Mouse (Mus musculus) spleen, adult 2 months (tissue): Measurements from ENCODE around the gene Cap1. TPM values are rescaled to one million over a fixed set of nuclear protein-coding genes. Genes with fewer than 3 reads are reported as not detected.
A peak's percentile ranks its signal among the peaks of the same experiment; 100 is the strongest.

Experiments
- DNase-seq, 2 experiments: peaks; one replicate each; pipeline versions ENCODE4 v3.0.0 to v3.0.0-alpha.2; 2012 to 2021; ENCODE audit warnings: low spot score in 2 of 2, low read depth in 1 of 2
- H3K27ac ChIP-seq: fragments of 200-500 bp; 2 replicates; pipeline ENCODE4 v1.5.1; 2012; ENCODE audit warnings: low read length, inconsistent platforms; ENCODE audit not compliant: insufficient read depth
- H3K27me3 ChIP-seq: fragments of 200-500 bp; 2 replicates; pipeline ENCODE4 v1.6.1; 2012; ENCODE audit warnings: mild to moderate bottlenecking, moderate library complexity, low read length, inconsistent platforms; ENCODE audit not compliant: control insufficient read depth, insufficient read depth
- H3K36me3 ChIP-seq: fragments of 200-500 bp; 2 replicates; pipeline ENCODE4 v1.6.1; 2012; ENCODE audit warnings: mild to moderate bottlenecking, low read length, inconsistent platforms; ENCODE audit not compliant: control insufficient read depth, insufficient read depth
- H3K4me1 ChIP-seq: fragments of 200-500 bp; 2 replicates; pipeline ENCODE4 v1.6.1; 2011; ENCODE audit warnings: inconsistent platforms; ENCODE audit not compliant: control insufficient read depth, insufficient read depth, insufficient read length
- H3K4me3 ChIP-seq: fragments of 200-500 bp; 2 replicates; pipeline ENCODE4 v1.5.1; 2011; ENCODE audit warnings: mild to moderate bottlenecking, inconsistent platforms; ENCODE audit not compliant: insufficient read depth, insufficient read length; ENCODE audit errors: extremely low read depth
- CTCF ChIP-seq: fragments of 200-500 bp; IDR thresholded peaks from 2 replicates; pipeline ENCODE4 v1.5.1; 2011; ENCODE audit warnings: mild to moderate bottlenecking, inconsistent platforms; ENCODE audit not compliant: insufficient read depth, insufficient read length, insufficient replicate concordance; ENCODE audit errors: extremely low read depth
- POLR2A ChIP-seq: fragments of 200-500 bp; IDR thresholded peaks from 2 replicates; pipeline ENCODE4 v1.6.1; 2011; ENCODE audit warnings: low read depth, low read length, inconsistent platforms
- WGBS: fragments of 180-500 bp; shearing (Covaris S2); methylation state at CpG from one replicate; pipeline ENCODE4 v1.1.7; 2018; 5-methylcytosine and 5-hydroxymethylcytosine counted together
- polyA plus RNA-seq: library from polyadenylated mRNA; depleted of rRNA; stranded (reverse); fragments of >200 nt; gene quantifications from 2 replicates; pipeline ENCODE4 v1.2.3, GENCODE M21; 2012

Cap1 gene
- polyA plus RNA-seq, 1 experiment, result 116 TPM

DNA sequence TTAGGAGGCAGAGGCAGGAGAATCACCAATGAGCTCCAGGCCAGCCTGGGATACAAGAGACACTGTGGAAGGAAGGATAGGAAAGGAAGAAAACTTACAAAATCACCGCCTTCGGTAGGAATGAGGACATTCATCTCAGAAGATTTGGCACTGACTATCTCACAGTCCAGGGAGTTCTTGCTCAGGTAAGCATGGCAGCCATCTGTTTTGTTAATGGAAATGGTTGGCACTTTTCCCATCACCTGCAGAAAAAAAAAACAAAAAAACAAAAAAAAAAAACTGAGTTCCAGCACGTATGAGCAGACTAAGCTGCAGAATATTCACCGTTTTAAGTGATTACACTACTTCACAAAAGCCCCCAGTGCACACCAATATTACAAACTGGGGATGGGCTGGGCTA, 24.0 kb downstream of the Cap1 start:
- Histone ChIP-seq H3K27me3 (no peaks in the 10 kb centered on the region), H3K4me3 (no peak overlapping the region), H3K36me3 (peaks cover 68% of the 10 kb centered on the region), H3K27ac (no peak overlapping the region), H3K4me1 (no peaks in the 10 kb centered on the region)
- WGBS, result 94% methylated on average over 4 of the region's 4 CpGs
- no peak for DNase-seq
- no peak for TF ChIP-seq POLR2A
- no peak for TF ChIP-seq CTCF

DNA sequence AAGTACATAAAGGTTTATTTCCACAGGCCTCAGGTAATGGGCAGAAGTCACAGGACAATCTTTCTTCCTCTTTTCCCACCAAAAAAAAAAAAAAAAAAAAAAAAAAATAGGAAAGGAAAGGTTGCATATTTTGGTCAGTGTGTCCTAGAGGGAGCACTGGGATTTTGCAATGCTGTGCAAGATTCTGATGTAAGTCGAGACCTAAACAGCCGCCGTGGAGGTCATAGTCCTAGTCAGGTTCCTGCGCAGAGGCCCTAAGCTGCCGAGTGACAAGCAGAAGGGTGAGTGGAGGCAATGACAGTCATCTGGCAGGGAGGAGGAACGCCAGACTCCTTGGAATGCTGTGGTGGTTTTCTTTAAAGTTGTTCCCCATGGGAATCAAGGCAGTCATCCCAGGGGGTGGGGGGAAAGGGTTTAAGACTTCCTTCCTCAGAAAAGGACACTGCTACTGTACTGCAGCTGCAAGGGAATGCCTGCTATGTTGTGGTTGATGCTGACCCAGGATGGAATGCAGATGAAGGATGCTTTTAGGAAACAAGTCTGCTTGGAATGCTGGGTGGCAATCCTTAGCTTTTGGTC, 26.7 kb downstream of the Cap1 start:
- Histone ChIP-seq H3K27me3 (no peaks in the 10 kb centered on the region), H3K4me3 (no peak overlapping the region), H3K36me3 (peaks cover 47% of the 10 kb centered on the region), H3K4me1 (no peaks in the 10 kb centered on the region; the same call in 1 of the 2 replicates), H3K27ac (no peak overlapping the region)
- no peak for DNase-seq
- TF ChIP-seq CTCF, result no peak
- TF ChIP-seq POLR2A, result no peak
- 65% methylated on average over 6 of the region's 6 CpGs for WGBS

DNA sequence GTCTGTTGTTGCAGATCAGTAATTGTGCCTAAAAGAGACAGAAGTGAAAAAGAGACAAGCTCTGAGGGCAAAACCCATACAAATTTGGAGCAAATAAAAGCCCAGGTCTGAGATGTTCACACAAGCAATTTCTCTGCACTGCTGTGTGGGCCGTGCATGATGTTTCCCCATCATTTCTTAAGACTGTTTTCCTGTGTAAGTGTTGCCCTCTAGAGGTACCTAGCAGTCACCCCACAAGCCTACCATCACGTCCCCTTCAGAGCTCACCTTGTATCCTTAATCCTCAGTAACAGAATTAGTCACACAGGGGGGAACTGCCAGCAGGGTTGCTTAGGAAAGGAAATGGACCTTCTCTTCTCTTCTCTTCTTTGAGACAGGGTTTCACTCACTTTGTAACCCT, 27.9 kb downstream of the Cap1 start:
- Histone ChIP-seq H3K4me1 (peaks cover 2% of the 10 kb centered on the region; the same call in 1 of the 2 replicates), H3K27ac (no peak overlapping the region), H3K27me3 (no peaks in the 10 kb centered on the region), H3K36me3 (peaks cover 35% of the 10 kb centered on the region), H3K4me3 (no peak overlapping the region)
- no peak for TF ChIP-seq POLR2A
- peak; percentile 15; the same call in 1 of the 2 replicates for TF ChIP-seq CTCF
- no peak for DNase-seq
- WGBS, result 32% methylated on average over 2 of the region's 2 CpGs

DNA sequence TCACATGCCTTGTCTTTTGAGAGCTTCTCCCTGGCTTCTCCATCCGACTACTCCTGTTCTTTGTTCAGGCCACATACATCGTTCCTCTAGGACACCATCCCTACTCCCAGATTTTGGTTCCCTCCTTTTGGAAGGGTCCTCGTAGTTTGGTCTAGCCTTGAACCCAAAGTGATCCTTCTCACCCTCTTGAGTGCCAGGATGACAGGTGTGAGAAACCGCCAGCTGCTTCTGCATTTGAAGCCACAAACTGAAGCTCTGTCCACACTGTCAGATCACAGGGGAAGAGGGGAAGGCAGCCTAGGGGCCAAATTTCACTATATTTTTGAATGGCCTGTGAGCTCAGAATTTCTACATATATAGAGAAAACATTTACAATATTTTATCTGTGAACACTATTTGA, 31.1 kb downstream of the Cap1 start:
- TF ChIP-seq CTCF (no peak), POLR2A (no peak)
- no peaks in the 10 kb centered on the region for H3K27me3 ChIP-seq
- no peak for DNase-seq
- H3K4me1 ChIP-seq, result peaks cover 7% of the 10 kb centered on the region; the same call in 1 of the 2 replicates
- no peak overlapping the region for H3K27ac ChIP-seq
- H3K36me3 ChIP-seq, result peaks cover 18% of the 10 kb centered on the region
- WGBS, result 61% methylated on average over 4 of the region's 4 CpGs
- H3K4me3 ChIP-seq, result no peak overlapping the region

DNA sequence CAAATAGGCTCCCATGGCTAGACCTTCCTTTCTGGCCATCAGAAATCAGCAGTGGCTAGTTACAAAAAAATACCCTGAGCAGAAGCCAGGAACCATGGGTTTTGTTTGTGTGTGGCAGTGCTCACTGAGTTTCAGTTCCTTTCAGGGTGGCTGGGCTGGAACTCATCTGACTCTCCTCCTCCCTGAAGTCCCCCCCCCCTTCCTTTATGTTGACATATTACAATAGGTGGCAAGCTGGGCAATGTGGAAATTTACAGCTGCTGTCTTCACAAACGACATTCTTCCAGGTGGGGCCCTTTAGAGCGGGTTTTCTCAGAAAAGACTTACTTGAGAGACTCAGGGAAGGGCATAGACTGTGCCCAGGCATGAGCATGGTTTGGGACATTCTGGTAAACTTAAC, 32.2 kb downstream of the Cap1 start:
- Histone ChIP-seq H3K36me3 (peaks cover 15% of the 10 kb centered on the region; the same call in 1 of the 2 replicates), H3K27ac (peak overlapping the region; percentile 72), H3K4me1 (peaks cover 7% of the 10 kb centered on the region; the same call in 1 of the 2 replicates), H3K27me3 (no peaks in the 10 kb centered on the region), H3K4me3 (no peak overlapping the region)
- TF ChIP-seq CTCF (no peak), POLR2A (no peak)
- WGBS, result 11% methylated on average over 2 of the region's 2 CpGs
- peak; percentile 57 to 72 for DNase-seq

DNA sequence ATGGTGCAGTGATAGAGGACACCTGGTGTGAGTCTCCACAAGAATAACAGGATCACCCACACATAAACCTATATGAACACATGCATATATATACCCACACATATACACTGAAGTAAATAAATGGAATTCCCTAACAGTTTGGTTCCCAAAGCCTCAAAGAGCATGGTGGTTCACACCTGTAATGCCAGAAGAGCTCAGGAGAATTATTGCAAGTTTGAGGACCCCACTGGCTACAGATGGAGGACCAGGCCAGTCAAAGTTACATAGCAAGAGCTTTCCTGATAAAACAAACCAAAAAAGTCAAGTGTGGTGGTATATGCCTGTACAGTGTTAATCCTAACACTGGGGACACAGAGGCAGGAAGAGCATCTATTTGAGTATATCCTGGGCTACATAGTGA, 34.3 kb downstream of the Cap1 start:
- DNase-seq, result no peak
- no peaks in the 10 kb centered on the region for H3K27me3 ChIP-seq
- no peak overlapping the region for H3K27ac ChIP-seq
- peaks cover 10% of the 10 kb centered on the region; the same call in 1 of the 2 replicates for H3K36me3 ChIP-seq
- H3K4me3 ChIP-seq, result no peak overlapping the region
- H3K4me1 ChIP-seq, result peaks cover 14% of the 10 kb centered on the region; the same call in 1 of the 2 replicates
- TF ChIP-seq POLR2A (no peak), CTCF (no peak)

DNA sequence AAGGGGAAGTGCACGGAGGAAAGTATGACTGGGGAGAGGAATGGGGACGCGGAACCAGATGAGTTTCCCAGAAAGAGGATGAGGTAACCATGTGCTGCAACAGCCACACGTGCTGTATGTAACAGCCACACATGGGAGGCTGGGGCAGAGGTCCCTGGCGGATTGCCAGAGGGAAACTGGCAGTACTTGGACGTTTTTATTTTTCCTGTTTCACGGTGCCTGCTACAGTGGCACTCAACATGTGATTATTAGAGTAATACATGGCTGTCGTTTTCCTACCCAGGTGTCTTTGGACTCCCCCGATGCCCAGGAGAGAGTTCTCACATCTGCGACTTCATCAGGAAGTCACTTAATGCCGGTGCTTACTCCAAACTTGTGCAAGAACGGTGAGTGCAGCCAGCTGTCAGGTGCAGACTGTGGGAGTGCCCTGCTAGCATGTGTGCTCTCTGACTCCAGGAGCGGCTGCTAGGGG, 37.7 kb downstream of the Cap1 start:
- peak overlapping the region; percentile 2; the same call in 1 of the 2 replicates for H3K27ac ChIP-seq
- no peaks in the 10 kb centered on the region for H3K27me3 ChIP-seq
- peaks cover 24% of the 10 kb centered on the region for H3K36me3 ChIP-seq
- TF ChIP-seq POLR2A, result no peak
- no peak for TF ChIP-seq CTCF
- WGBS, result 8% methylated on average over 13 of the region's 13 CpGs
- no peak overlapping the region for H3K4me3 ChIP-seq
- peak; percentile 31 to 49 for DNase-seq
- peaks cover 14% of the 10 kb centered on the region; the same call in 1 of the 2 replicates for H3K4me1 ChIP-seq
